Mouse (Mus musculus) hindbrain, embryonic 14.5 days (tissue): ENCODE results near the gene Zfp408. TPM values are rescaled to one million over a fixed set of nuclear protein-coding genes. Genes with fewer than 3 reads are reported as not detected.

Source experiments
- ATAC-seq: fragments of 200-750 bp; cut with Nextera tagmentation; 2 replicates; pipeline ENCODE4 v1.8.0; 2017; ENCODE audit warnings: moderate number of reproducible peaks, mild to moderate bottlenecking, moderate TSS enrichment, moderate library complexity; ENCODE audit not compliant: low FRiP score
- DNase-seq: peaks from one replicate; pipeline ENCODE4 v3.0.0-alpha.2; 2015; ENCODE audit warnings: low spot score
- H3K27ac ChIP-seq: fragments of 300-500 bp; sonication (generic); 2 replicates; pipeline ENCODE4 v1.5.1; 2014; ENCODE audit warnings: mild to moderate bottlenecking, moderate library complexity
- H3K27me3 ChIP-seq: fragments of 300-500 bp; sonication (generic); 2 replicates; pipeline ENCODE4 v1.6.1; 2014; ENCODE audit warnings: mild to moderate bottlenecking, low read length, mixed read lengths; ENCODE audit not compliant: control insufficient read depth, insufficient read depth
- H3K36me3 ChIP-seq: fragments of 300-500 bp; sonication (generic); replicated peaks from 2 replicates; pipeline ENCODE4 v1.6.1; 2014; ENCODE audit not compliant: control insufficient read depth, insufficient read depth
- H3K4me1 ChIP-seq: fragments of 300-500 bp; sonication (generic); replicated peaks from 2 replicates; pipeline ENCODE4 v1.6.1; 2014; ENCODE audit warnings: antibody characterized with exemption, low read length, mixed read lengths; ENCODE audit not compliant: control insufficient read depth, insufficient read depth
- H3K4me2 ChIP-seq: fragments of 300-500 bp; sonication (generic); replicated peaks from 2 replicates; pipeline ENCODE4 v1.6.1; 2014; ENCODE audit warnings: mild to moderate bottlenecking, moderate library complexity
- H3K4me3 ChIP-seq: fragments of 300-500 bp; sonication (generic); replicated peaks from 2 replicates; pipeline ENCODE4 v1.5.1; 2014; ENCODE audit warnings: mild to moderate bottlenecking, low read length
- H3K9ac ChIP-seq: fragments of 300-500 bp; sonication (generic); 2 replicates; pipeline ENCODE4 v1.6.1; 2014
- H3K9me3 ChIP-seq: fragments of 300-500 bp; sonication (generic); 2 replicates; pipeline ENCODE4 v1.6.1; 2016; ENCODE audit warnings: low read length; ENCODE audit not compliant: control insufficient read depth
- WGBS: fragments of 180-500 bp; shearing (Covaris S2); extraction: QIAGEN DNeasy Blood & Tissue Kit; methylation state at CpG from one replicate; pipeline ENCODE4 v1.1.7; 2014; 5-methylcytosine and 5-hydroxymethylcytosine counted together
- polyA plus RNA-seq: library from polyadenylated mRNA; unstranded; fragments of >200 nt; fragmentation: Nextera tagmentation; extraction: Ambion mirVana; gene quantifications from 2 replicates; pipeline ENCODE4 v1.2.1, GENCODE M21; 2014

Zfp408 gene
- polyA plus RNA-seq, 1 experiment from 2014 or later: 8.5 TPM

- DNase-seq (no peak), ATAC-seq (no peak)
- WGBS: 85% methylated on average over 6 of the region's 6 CpGs
- no peak overlapping the region for H3K4me3 ChIP-seq
- H3K27ac ChIP-seq: no peak overlapping the region
- H3K36me3 ChIP-seq: peaks cover 72% of the 10 kb centered on the region
- no peaks in the 10 kb centered on the region for H3K9me3 ChIP-seq
- peaks cover 13% of the 10 kb centered on the region for H3K4me1 ChIP-seq
- no peak overlapping the region for H3K9ac ChIP-seq
- no peaks in the 10 kb centered on the region for H3K27me3 ChIP-seq
- no peak overlapping the region for H3K4me2 ChIP-seq
Observed at GRCm38 (mm10) chr2:91655827-91656226, 6.2 kb upstream of the Zfp408 start.

GRCm38 (mm10) chr2:91655388-91655787 is 5.8 kb upstream of the Zfp408 start:
- Histone ChIP-seq H3K36me3 (peaks cover 70% of the 10 kb centered on the region), H3K4me3 (no peak overlapping the region), H3K27ac (no peak overlapping the region), H3K4me1 (peaks cover 17% of the 10 kb centered on the region), H3K4me2 (no peak overlapping the region), H3K27me3 (no peaks in the 10 kb centered on the region), H3K9ac (no peak overlapping the region), H3K9me3 (no peaks in the 10 kb centered on the region)
- WGBS: 95% methylated on average over 5 of the region's 5 CpGs
- DNase-seq: no peak
- ATAC-seq: no peak

- ATAC-seq: no peak
- no peak overlapping the region for H3K4me3 ChIP-seq
- peaks cover 23% of the 10 kb centered on the region for H3K4me1 ChIP-seq
- 45% methylated on average over 6 of the region's 6 CpGs for WGBS
- no peaks in the 10 kb centered on the region for H3K9me3 ChIP-seq
- H3K9ac ChIP-seq: no peak overlapping the region
- H3K4me2 ChIP-seq: no peak overlapping the region
- no peaks in the 10 kb centered on the region for H3K27me3 ChIP-seq
- H3K36me3 ChIP-seq: peaks cover 49% of the 10 kb centered on the region
- DNase-seq: no peak
- no peak overlapping the region for H3K27ac ChIP-seq
Observed at GRCm38 (mm10) chr2:91652863-91653262, 3.3 kb upstream of the Zfp408 start.

DNA sequence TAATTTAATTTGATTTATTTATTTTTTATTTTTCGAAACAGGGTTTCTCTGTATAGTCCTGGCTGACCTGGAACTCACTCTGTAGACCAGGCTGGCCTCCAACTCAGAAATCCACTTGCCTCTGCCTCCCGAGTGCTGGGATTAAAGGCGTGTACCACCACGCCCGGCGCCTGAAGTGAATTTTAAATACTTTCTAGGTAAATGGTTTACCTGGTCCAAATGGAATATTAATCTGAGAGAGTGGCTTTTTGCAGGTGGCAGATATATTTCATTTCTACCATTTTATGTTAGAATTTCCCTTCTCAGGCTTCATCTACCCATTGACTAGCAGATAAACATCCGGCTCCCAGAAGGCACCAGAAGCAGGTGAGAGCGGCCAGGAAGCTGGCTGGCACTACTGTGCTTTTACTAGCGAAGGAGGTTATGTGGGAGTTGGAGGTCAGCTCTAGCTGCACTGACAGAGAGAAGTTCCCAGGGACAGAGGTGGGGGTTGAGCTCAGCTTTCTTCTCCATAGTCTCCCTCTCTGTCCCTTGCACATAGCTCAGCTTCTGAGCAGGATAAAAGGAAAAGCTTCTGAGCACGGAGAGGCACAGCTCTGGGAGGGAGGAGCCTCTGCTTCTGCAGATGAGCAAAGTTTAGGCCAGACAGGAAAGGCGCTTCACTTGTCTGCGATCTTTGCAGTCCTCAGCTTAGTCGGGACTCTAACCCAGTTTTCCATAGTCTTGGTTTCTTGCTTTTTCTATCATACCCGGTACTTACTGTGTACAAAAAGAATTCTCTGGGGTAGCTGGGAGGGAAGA is 2.1 kb upstream of the Zfp408 start:
- H3K4me2 ChIP-seq: no peak overlapping the region
- H3K9ac ChIP-seq: no peak overlapping the region
- peaks cover 49% of the 10 kb centered on the region for H3K36me3 ChIP-seq
- H3K4me3 ChIP-seq: no peak overlapping the region
- no peak overlapping the region for H3K27ac ChIP-seq
- ATAC-seq (no peak), DNase-seq (no peak)
- peaks cover 23% of the 10 kb centered on the region for H3K4me1 ChIP-seq
- 92% methylated on average over 14 of the region's 14 CpGs for WGBS
- no peaks in the 10 kb centered on the region for H3K27me3 ChIP-seq
- H3K9me3 ChIP-seq: no peaks in the 10 kb centered on the region

- DNase-seq (no peak), ATAC-seq (peak; percentile 35)
- no peaks in the 10 kb centered on the region for H3K9me3 ChIP-seq
- peak overlapping the region; percentile 63 for H3K27ac ChIP-seq
- peak overlapping the region; percentile 80 for H3K4me2 ChIP-seq
- H3K4me3 ChIP-seq: peak overlapping the region; percentile 66
- peak overlapping the region; percentile 71 for H3K9ac ChIP-seq
- WGBS: 21% methylated on average over 16 of the region's 16 CpGs
- H3K36me3 ChIP-seq: peaks cover 49% of the 10 kb centered on the region
- no peaks in the 10 kb centered on the region for H3K27me3 ChIP-seq
- H3K4me1 ChIP-seq: peaks cover 23% of the 10 kb centered on the region
Observed at GRCm38 (mm10) chr2:91650360-91650995, 887 bp upstream of the Zfp408 start.

DNA sequence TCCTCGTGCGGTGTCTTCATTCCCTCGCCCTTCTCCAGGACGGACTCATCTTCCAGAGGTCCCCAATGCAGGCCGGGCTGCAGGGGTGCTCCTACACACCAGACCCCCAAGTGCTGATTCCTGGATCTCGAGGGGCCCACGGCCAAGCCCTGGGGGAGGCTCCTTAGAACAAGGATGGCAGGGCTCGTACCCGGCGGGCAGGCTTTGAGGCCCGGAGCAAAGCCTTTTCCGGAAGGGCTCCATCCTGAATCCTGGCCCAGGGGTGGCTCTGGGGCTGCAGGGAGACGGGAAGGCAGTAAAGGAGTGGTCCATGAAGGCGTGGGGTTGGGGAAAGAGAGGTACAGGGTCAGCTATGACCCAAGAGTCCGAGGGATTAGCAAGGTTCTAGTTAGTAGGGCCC is 439 bp downstream of the Zfp408 start:
- Histone ChIP-seq H3K4me2 (peak overlapping the region; percentile 83), H3K9ac (peak overlapping the region; percentile 67), H3K27ac (peak overlapping the region; percentile 81), H3K27me3 (no peaks in the 10 kb centered on the region), H3K9me3 (no peaks in the 10 kb centered on the region), H3K4me1 (peaks cover 23% of the 10 kb centered on the region), H3K4me3 (peak overlapping the region; percentile 66), H3K36me3 (peaks cover 49% of the 10 kb centered on the region)
- 5% methylated on average over 15 of the region's 15 CpGs for WGBS
- DNase-seq: no peak
- no peak for ATAC-seq

DNA sequence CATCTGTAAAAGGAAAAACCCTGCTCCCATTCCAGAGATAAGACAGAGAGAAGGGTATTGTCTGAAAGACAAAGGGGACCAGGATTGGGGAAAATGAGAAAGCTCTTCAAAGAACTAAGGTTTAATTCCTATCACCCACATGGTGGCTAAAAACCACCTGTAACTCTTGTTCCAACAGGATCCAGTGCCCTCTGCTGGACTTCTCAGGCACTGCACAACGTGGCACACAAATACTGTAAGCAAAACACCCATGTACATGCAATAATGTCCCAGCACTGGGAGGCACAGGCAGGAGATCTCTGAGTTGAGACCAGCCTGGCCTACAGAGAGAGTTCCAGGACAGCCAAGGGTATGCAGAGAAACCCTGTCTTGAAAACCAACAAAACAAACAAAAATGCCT is 2.9 kb downstream of the Zfp408 start:
- no peak overlapping the region for H3K4me3 ChIP-seq
- H3K9ac ChIP-seq: no peak overlapping the region
- no peaks in the 10 kb centered on the region for H3K27me3 ChIP-seq
- DNase-seq (peak; percentile 69), ATAC-seq (no peak)
- no peaks in the 10 kb centered on the region for H3K9me3 ChIP-seq
- no peak overlapping the region for H3K4me2 ChIP-seq
- no peak overlapping the region for H3K27ac ChIP-seq
- WGBS: 42% methylated on average over 1 of the region's 1 CpGs
- H3K4me1 ChIP-seq: peaks cover 15% of the 10 kb centered on the region
- peaks cover 63% of the 10 kb centered on the region for H3K36me3 ChIP-seq

GRCm38 (mm10) chr2:91645811-91646210 is 3.8 kb downstream of the Zfp408 start:
- no peaks in the 10 kb centered on the region for H3K9me3 ChIP-seq
- H3K4me3 ChIP-seq: no peak overlapping the region
- H3K27me3 ChIP-seq: no peaks in the 10 kb centered on the region
- 95% methylated on average over 11 of the region's 11 CpGs for WGBS
- H3K36me3 ChIP-seq: peaks cover 60% of the 10 kb centered on the region
- ATAC-seq (no peak), DNase-seq (no peak)
- H3K4me2 ChIP-seq: no peak overlapping the region
- H3K9ac ChIP-seq: no peak overlapping the region
- H3K27ac ChIP-seq: no peak overlapping the region
- peaks cover 10% of the 10 kb centered on the region for H3K4me1 ChIP-seq

- Histone ChIP-seq H3K27ac (no peak overlapping the region), H3K36me3 (peaks cover 60% of the 10 kb centered on the region)
Observed at GRCm38 (mm10) chr2:91645354-91645753, 4.2 kb downstream of the Zfp408 start.

More at GRCm38 (mm10) chr2:91645354-91645753, 4.2 kb downstream of the Zfp408 start:
- DNase-seq (no peak), ATAC-seq (no peak)
- H3K9ac ChIP-seq: no peak overlapping the region
- H3K4me1 ChIP-seq: peaks cover 6% of the 10 kb centered on the region
- 97% methylated on average over 15 of the region's 15 CpGs for WGBS
- H3K27me3 ChIP-seq: no peaks in the 10 kb centered on the region
- no peak overlapping the region for H3K4me2 ChIP-seq
- no peak overlapping the region for H3K4me3 ChIP-seq
- H3K9me3 ChIP-seq: no peaks in the 10 kb centered on the region
